Mouse (Mus musculus): ENCODE measurements around the gene Nol7. TPM values are rescaled to one million over a fixed set of nuclear protein-coding genes. Genes with fewer than 3 reads are reported as not detected.

Nol7 gene
- polyA plus RNA-seq, 1 experiment: 94.7 TPM

- no peak for DNase-seq (ENCODE audit: low read depth)
Observed at GRCm38 (mm10) chr13:43433395-43433794, 35.2 kb downstream of the Nol7 start.

GRCm38 (mm10) chr13:43440376-43440775 lies 42.2 kb downstream of the Nol7 start:
- no peak for DNase-seq (ENCODE audit: low read depth)
- TF ChIP-seq POLR2A (IDR thresholded peaks at IDR 0.05; ENCODE audit: borderline replicate concordance, extremely low read depth, insufficient read depth, insufficient read length, poor library complexity, severe bottlenecking) (no peak), CTCF (IDR thresholded peaks at IDR 0.05; ENCODE audit: borderline replicate concordance, extremely low read depth, insufficient read depth, insufficient read length) (no peak)

More at GRCm38 (mm10) chr13:43433395-43433794, 35.2 kb downstream of the Nol7 start:
- no peak for TF ChIP-seq CTCF (IDR thresholded peaks at IDR 0.05; ENCODE audit: borderline replicate concordance, extremely low read depth, insufficient read depth, insufficient read length)
- no peak for TF ChIP-seq POLR2A (IDR thresholded peaks at IDR 0.05; ENCODE audit: borderline replicate concordance, extremely low read depth, insufficient read depth, insufficient read length, poor library complexity, severe bottlenecking)

- no peak for TF ChIP-seq POLR2A (IDR thresholded peaks at IDR 0.05; ENCODE audit: borderline replicate concordance, extremely low read depth, insufficient read depth, insufficient read length, poor library complexity, severe bottlenecking)
- TF ChIP-seq CTCF (IDR thresholded peaks at IDR 0.05; ENCODE audit: borderline replicate concordance, extremely low read depth, insufficient read depth, insufficient read length): no peak
- no peak for DNase-seq (ENCODE audit: low read depth)
Observed at GRCm38 (mm10) chr13:43442551-43442950, 44.4 kb downstream of the Nol7 start.

GRCm38 (mm10) chr13:43443706-43444105 lies 45.5 kb downstream of the Nol7 start:
- DNase-seq (ENCODE audit: low read depth): no peak
- TF ChIP-seq POLR2A (IDR thresholded peaks at IDR 0.05; ENCODE audit: borderline replicate concordance, extremely low read depth, insufficient read depth, insufficient read length, poor library complexity, severe bottlenecking) (no peak), CTCF (IDR thresholded peaks at IDR 0.05; ENCODE audit: borderline replicate concordance, extremely low read depth, insufficient read depth, insufficient read length) (no peak)

- TF ChIP-seq CTCF (IDR thresholded peaks at IDR 0.05; ENCODE audit: borderline replicate concordance, extremely low read depth, insufficient read depth, insufficient read length) (no peak), POLR2A (IDR thresholded peaks at IDR 0.05; ENCODE audit: borderline replicate concordance, extremely low read depth, insufficient read depth, insufficient read length, poor library complexity, severe bottlenecking) (no peak)
- DNase-seq (ENCODE audit: low read depth): no peak
Observed at GRCm38 (mm10) chr13:43444717-43445116, 46.5 kb downstream of the Nol7 start.

- DNase-seq (ENCODE audit: low read depth): no peak
- no peak for TF ChIP-seq POLR2A (IDR thresholded peaks at IDR 0.05; ENCODE audit: borderline replicate concordance, extremely low read depth, insufficient read depth, insufficient read length, poor library complexity, severe bottlenecking)
- no peak for TF ChIP-seq CTCF (IDR thresholded peaks at IDR 0.05; ENCODE audit: borderline replicate concordance, extremely low read depth, insufficient read depth, insufficient read length)
Observed at GRCm38 (mm10) chr13:43445754-43446153, 47.6 kb downstream of the Nol7 start.

- no peak for TF ChIP-seq POLR2A (IDR thresholded peaks at IDR 0.05; ENCODE audit: borderline replicate concordance, extremely low read depth, insufficient read depth, insufficient read length, poor library complexity, severe bottlenecking)
- no peak for TF ChIP-seq CTCF (IDR thresholded peaks at IDR 0.05; ENCODE audit: borderline replicate concordance, extremely low read depth, insufficient read depth, insufficient read length)
Observed at GRCm38 (mm10) chr13:43447721-43448120, 49.5 kb downstream of the Nol7 start.

GRCm38 (mm10) chr13:43450686-43451085 lies 52.5 kb downstream of the Nol7 start:
- no peak for DNase-seq (ENCODE audit: low read depth)
- TF ChIP-seq CTCF (IDR thresholded peaks at IDR 0.05; ENCODE audit: borderline replicate concordance, extremely low read depth, insufficient read depth, insufficient read length): no peak
- no peak for TF ChIP-seq POLR2A (IDR thresholded peaks at IDR 0.05; ENCODE audit: borderline replicate concordance, extremely low read depth, insufficient read depth, insufficient read length, poor library complexity, severe bottlenecking)

More at GRCm38 (mm10) chr13:43447721-43448120, 49.5 kb downstream of the Nol7 start:
- DNase-seq (ENCODE audit: low read depth): no peak

GRCm38 (mm10) chr13:43452177-43452576 lies 54.0 kb downstream of the Nol7 start:
- no peak for TF ChIP-seq POLR2A (IDR thresholded peaks at IDR 0.05; ENCODE audit: borderline replicate concordance, extremely low read depth, insufficient read depth, insufficient read length, poor library complexity, severe bottlenecking)
- no peak for TF ChIP-seq CTCF (IDR thresholded peaks at IDR 0.05; ENCODE audit: borderline replicate concordance, extremely low read depth, insufficient read depth, insufficient read length)
- no peak for DNase-seq (ENCODE audit: low read depth)

GRCm38 (mm10) chr13:43452843-43453605 lies 54.8 kb downstream of the Nol7 start:
- TF ChIP-seq POLR2A (IDR thresholded peaks at IDR 0.05; ENCODE audit: borderline replicate concordance, extremely low read depth, insufficient read depth, insufficient read length, poor library complexity, severe bottlenecking) (no peak), CTCF (IDR thresholded peaks at IDR 0.05; ENCODE audit: borderline replicate concordance, extremely low read depth, insufficient read depth, insufficient read length) (no peak)
- DNase-seq (ENCODE audit: low read depth): peak; percentile 17

GRCm38 (mm10) chr13:43454431-43454830 lies 56.2 kb downstream of the Nol7 start:
- DNase-seq (ENCODE audit: low read depth): no peak
- TF ChIP-seq POLR2A (IDR thresholded peaks at IDR 0.05; ENCODE audit: borderline replicate concordance, extremely low read depth, insufficient read depth, insufficient read length, poor library complexity, severe bottlenecking): no peak
- no peak for TF ChIP-seq CTCF (IDR thresholded peaks at IDR 0.05; ENCODE audit: borderline replicate concordance, extremely low read depth, insufficient read depth, insufficient read length)

Other genes with a start within 250 kb of the Nol7 start
- 43.0 and 46.2 TPM in 2 replicates for gene Tbc1d7, start 226.9 kb upstream of the Nol7 start, polyA plus RNA-seq (2012; rRNA removed)
- 5.6 and 9.8 TPM in 2 replicates for gene Gfod1, start 94.2 kb upstream of the Nol7 start, polyA plus RNA-seq (2012; rRNA removed)
- gene Sirt5, start 32.9 kb upstream of the Nol7 start, polyA plus RNA-seq (2012; rRNA removed): 21.3 and 24.0 TPM in 2 replicates
- gene Ranbp9, start 82.9 kb downstream of the Nol7 start, polyA plus RNA-seq (2012; rRNA removed): 42.6 and 49.5 TPM in 2 replicates
- gene Mcur1, start 161.8 kb downstream of the Nol7 start, polyA plus RNA-seq (2012; rRNA removed): 9.2 and 10.0 TPM in 2 replicates
- gene Rnf182, start 217.3 kb downstream of the Nol7 start, polyA plus RNA-seq (2012; rRNA removed): 26.8 and 27.2 TPM in 2 replicates

All from brain, embryonic 14.5 days (tissue).